Mouse (Mus musculus) liver, postnatal 0 days (tissue): ENCODE results near the gene Csk. TPM values are rescaled to one million over a fixed set of nuclear protein-coding genes. Genes with fewer than 3 reads are reported as not detected.
A peak's percentile ranks its signal among the peaks of the same experiment; 100 is the strongest.

ENCODE experiments used
- ATAC-seq: fragments of 200-750 bp; cut with Nextera tagmentation; 2 replicates; pipeline ENCODE4 v1.8.0; 2017; ENCODE audit warnings: mild to moderate bottlenecking, moderate library complexity
- DNase-seq: peaks from one replicate; pipeline ENCODE4 v3.0.0-alpha.2; 2016
- H3K27ac ChIP-seq: fragments of 300-500 bp; sonication (generic); 2 replicates; pipeline ENCODE4 v1.5.1; 2014; ENCODE audit warnings: antibody characterized with exemption, moderate library complexity, mild to moderate bottlenecking, low read depth
- H3K27me3 ChIP-seq: fragments of 300-500 bp; sonication (generic); 2 replicates; pipeline ENCODE4 v1.6.1; 2014; ENCODE audit warnings: low read length, control low read depth, mixed read lengths; ENCODE audit not compliant: insufficient read depth
- H3K36me3 ChIP-seq: fragments of 300-500 bp; sonication (generic); replicated peaks from 2 replicates; pipeline ENCODE4 v1.6.1; 2014; ENCODE audit warnings: mild to moderate bottlenecking, control low read depth, low read length, moderate library complexity, mixed read lengths; ENCODE audit not compliant: insufficient read depth
- H3K4me1 ChIP-seq: fragments of 300-500 bp; sonication (generic); 2 replicates; pipeline ENCODE4 v1.6.1; 2014; ENCODE audit warnings: antibody characterized with exemption, mild to moderate bottlenecking, control low read depth; ENCODE audit not compliant: insufficient read depth
- H3K4me2 ChIP-seq: fragments of 300-500 bp; sonication (generic); 2 replicates; pipeline ENCODE4 v1.6.1; 2014; ENCODE audit warnings: low read depth, mild to moderate bottlenecking, low read length, moderate library complexity, mixed read lengths
- H3K4me3 ChIP-seq: fragments of 300-500 bp; sonication (generic); 2 replicates; pipeline ENCODE4 v1.5.1; 2014; ENCODE audit warnings: low read depth, low read length
- H3K9ac ChIP-seq: fragments of 300-500 bp; sonication (generic); replicated peaks from 2 replicates; pipeline ENCODE4 v1.6.1; 2014; ENCODE audit warnings: mild to moderate bottlenecking, moderate library complexity
- H3K9me3 ChIP-seq: fragments of 300-500 bp; sonication (generic); 2 replicates; pipeline ENCODE4 v1.6.1; 2016; ENCODE audit warnings: mild to moderate bottlenecking, control low read depth, low read length, mixed read lengths
- CTCF ChIP-seq: sonication (generic); IDR thresholded peaks from 2 replicates; pipeline ENCODE4 v1.5.1; 2016; ENCODE audit warnings: antibody characterized with exemption, low read depth
- EP300 ChIP-seq: IDR thresholded peaks from 2 replicates; pipeline ENCODE4 v1.6.1; 2016; ENCODE audit warnings: antibody characterized with exemption, low read depth, mild to moderate bottlenecking
- WGBS: fragments of 180-500 bp; shearing (Covaris S2); extraction: QIAGEN DNeasy Blood & Tissue Kit; methylation state at CpG from one replicate; pipeline ENCODE4 v1.1.7; 2014; ENCODE audit not compliant: insufficient replicate concordance; 5-methylcytosine and 5-hydroxymethylcytosine counted together
- polyA plus RNA-seq: library from polyadenylated mRNA; unstranded; fragments of >200 nt; fragmentation: Nextera tagmentation; extraction: Ambion mirVana; gene quantifications from 2 replicates; pipeline ENCODE4 v1.2.1, GENCODE M21; 2015

The Csk gene
- polyA plus RNA-seq, 1 experiment from 2014 or later = 15.5 TPM

- Histone ChIP-seq H3K4me1 (peaks cover under 1% of the 10 kb centered on the region), H3K4me2 (no peak overlapping the region), H3K36me3 (peaks cover 65% of the 10 kb centered on the region), H3K27me3 (no peaks in the 10 kb centered on the region), H3K4me3 (no peak overlapping the region), H3K9me3 (no peaks in the 10 kb centered on the region), H3K27ac (peak overlapping the region; percentile 11; the same call in 1 of the 2 replicates), H3K9ac (no peak overlapping the region)
- DNase-seq = no peak
- TF ChIP-seq CTCF = no peak
- no peak for TF ChIP-seq EP300
- no peak for ATAC-seq
- WGBS = 83% methylated on average over 11 of the region's 12 CpGs
Observed at GRCm38 (mm10) chr9:57628717-57629116, 24.7 kb downstream of the Csk start.

- ATAC-seq = no peak
- peaks cover 61% of the 10 kb centered on the region for H3K36me3 ChIP-seq
- no peak overlapping the region for H3K4me3 ChIP-seq
- no peak overlapping the region for H3K9ac ChIP-seq
- WGBS = 86% methylated on average over 11 of the region's 11 CpGs
- no peaks in the 10 kb centered on the region; the same call in 1 of the 2 replicates for H3K4me1 ChIP-seq
- H3K9me3 ChIP-seq = no peaks in the 10 kb centered on the region
- DNase-seq = no peak
- H3K27me3 ChIP-seq = no peaks in the 10 kb centered on the region
- TF ChIP-seq CTCF (no peak), EP300 (no peak)
- no peak overlapping the region for H3K4me2 ChIP-seq
- no peak overlapping the region for H3K27ac ChIP-seq
Observed at GRCm38 (mm10) chr9:57627892-57628291, 25.5 kb downstream of the Csk start.

- Histone ChIP-seq H3K4me3 (no peak overlapping the region), H3K36me3 (peaks cover 61% of the 10 kb centered on the region), H3K27me3 (no peaks in the 10 kb centered on the region), H3K4me2 (no peak overlapping the region), H3K4me1 (no peaks in the 10 kb centered on the region), H3K27ac (no peak overlapping the region), H3K9ac (no peak overlapping the region), H3K9me3 (no peaks in the 10 kb centered on the region)
- TF ChIP-seq CTCF = no peak
- DNase-seq (no peak), ATAC-seq (no peak)
- 83% methylated on average over 17 of the region's 17 CpGs for WGBS
Observed at GRCm38 (mm10) chr9:57627191-57627590, 26.2 kb downstream of the Csk start.

- H3K36me3 ChIP-seq = peaks cover 48% of the 10 kb centered on the region
Observed at GRCm38 (mm10) chr9:57625674-57626500, 27.5 kb downstream of the Csk start.

GRCm38 (mm10) chr9:57624295-57624694, 29.1 kb downstream of the Csk start:
- Histone ChIP-seq H3K9me3 (no peaks in the 10 kb centered on the region), H3K27ac (no peak overlapping the region), H3K4me3 (no peak overlapping the region), H3K36me3 (peaks cover 33% of the 10 kb centered on the region), H3K4me2 (no peak overlapping the region), H3K27me3 (no peaks in the 10 kb centered on the region), H3K9ac (no peak overlapping the region), H3K4me1 (no peaks in the 10 kb centered on the region)
- DNase-seq = no peak
- no peak for TF ChIP-seq CTCF
- TF ChIP-seq EP300 = no peak
- WGBS = 60% methylated on average over 7 of the region's 7 CpGs
- ATAC-seq = peak; percentile 22; the same call in 1 of the 2 replicates

More at GRCm38 (mm10) chr9:57625674-57626500, 27.5 kb downstream of the Csk start:
- Histone ChIP-seq H3K27me3 (no peaks in the 10 kb centered on the region), H3K27ac (no peak overlapping the region), H3K4me3 (no peak overlapping the region), H3K4me1 (no peaks in the 10 kb centered on the region), H3K9ac (no peak overlapping the region), H3K9me3 (no peaks in the 10 kb centered on the region), H3K4me2 (no peak overlapping the region)
- DNase-seq (no peak), ATAC-seq (no peak)
- TF ChIP-seq EP300 (no peak), CTCF (no peak)
- 85% methylated on average over 15 of the region's 15 CpGs for WGBS

- WGBS = 79% methylated on average over 5 of the region's 5 CpGs
- Histone ChIP-seq H3K4me3 (no peak within 1 kb of the TSS), H3K27ac (no peak within 1 kb of the TSS), H3K4me2 (no peak within 1 kb of the TSS), H3K9ac (no peak within 1 kb of the TSS), H3K9me3 (no peaks in the 10 kb centered on the region), H3K36me3 (no peaks in the 10 kb centered on the region; the same call in 1 of the 2 replicates), H3K4me1 (no peaks in the 10 kb centered on the region), H3K27me3 (no peaks in the 10 kb centered on the region)
- ATAC-seq (no peak), DNase-seq (no peak)
- no peak for TF ChIP-seq CTCF
- TF ChIP-seq EP300 = no peak
Observed at GRCm38 (mm10) chr9:57620674-57621073, 32.8 kb downstream of the Csk start, which contains the start of gene Lman1l. Gene Lman1l, minus strand, starts transcription at chr9:57620774.
